Mouse (Mus musculus) liver, adult 2 months (tissue): ENCODE measurements around the gene Lrrc2.

Experiments used
- CTCF ChIP-seq: fragments of 200-500 bp; IDR thresholded peaks from 2 replicates; pipeline ENCODE4 v1.5.1; 2011; ENCODE audit warnings: low read depth, low read length, control low read depth
- POLR2A ChIP-seq: fragments of 200-500 bp; IDR thresholded peaks from 2 replicates; pipeline ENCODE4 v1.6.1; 2011; ENCODE audit warnings: low read length, control low read depth; ENCODE audit not compliant: insufficient read depth; ENCODE audit errors: extremely low read depth

GRCm38 (mm10) chr9:110990204-110990603 lies 38.9 kb downstream of the Lrrc2 start, which contains the start of gene Rtp3:
- no peak for TF ChIP-seq CTCF
- TF ChIP-seq POLR2A, result no peak
